ENCODE assay signal across 29 mouse cellular contexts in the genomic region with DNA sequence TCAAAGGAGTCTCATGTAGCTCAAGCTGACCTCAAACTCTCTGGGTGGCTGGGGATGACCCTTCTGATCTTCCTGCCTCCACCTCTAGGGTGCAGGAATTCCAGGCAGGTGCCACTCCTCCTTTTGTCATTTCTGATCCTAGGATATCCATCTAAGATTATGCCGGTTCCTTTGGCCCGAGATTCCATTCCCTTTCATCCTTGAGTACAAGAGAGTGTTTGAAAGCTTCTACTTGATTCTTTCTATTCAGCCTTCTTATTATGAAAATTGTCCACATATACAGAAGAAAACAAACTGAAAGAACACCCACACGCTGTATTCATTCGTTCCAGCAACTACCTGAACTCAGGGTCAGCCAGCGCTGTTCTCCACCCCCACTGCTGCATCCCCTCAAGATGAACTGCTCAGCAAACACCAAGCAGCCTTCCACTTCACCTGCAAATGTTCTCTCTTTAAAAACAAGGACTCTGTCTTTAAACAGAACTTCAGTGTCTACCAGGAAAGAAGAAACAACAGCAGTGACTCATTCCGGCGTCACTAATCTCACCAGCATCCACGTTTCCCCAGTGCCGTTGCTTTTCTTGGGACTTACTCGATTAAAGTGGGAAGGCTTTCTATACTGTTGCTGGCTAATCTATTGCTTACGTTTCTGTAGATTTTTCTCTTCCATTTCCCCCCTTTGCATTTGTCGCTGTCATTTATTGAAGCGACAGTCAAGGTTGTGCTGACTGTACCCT. TPM values are rescaled to one million over a fixed set of nuclear protein-coding genes. Genes with fewer than 3 reads are reported as not detected.
DNase-seq lines count a peak whose midpoint lies in the region; ATAC-seq and TF ChIP-seq lines count a peak whose summit lies in the region.
"Had no signal": no experiment of that assay in that cellular context is flagged by ENCODE, and none has a peak within 500 bp of the region (broad histone marks: within the 10 kb centered on the region; RNA-seq: fewer than 3 reads in every experiment).

No protein-coding gene starts in this region.

- peak overlapping the region; percentile 84 for H3K27ac ChIP-seq in ES-Bruce4 (ENCODE audit: insufficient read depth, low read length)
- no peak overlapping the region for H3K27ac ChIP-seq in forebrain, embryonic 13.5 days
- H3K27ac ChIP-seq: embryonic facial prominence, embryonic 12.5 days; forebrain, embryonic 12.5 days; hindbrain, postnatal 0 days; limb, embryonic 15.5 days; liver, embryonic 14.5 days; lung, embryonic 15.5 days; macrophage; midbrain, embryonic 10.5 days; stomach, embryonic 15.5 days had no signal

- H3K4me3 ChIP-seq in ES-Bruce4 (ENCODE audit: low read depth, low read length) (no peak overlapping the region), myocyte (no peak overlapping the region)
- H3K4me3 ChIP-seq in forebrain, embryonic 13.5 days = no peak overlapping the region
- H3K4me3 ChIP-seq: embryonic facial prominence, embryonic 12.5 days; forebrain, embryonic 12.5 days; heart, embryonic 12.5 days; limb, embryonic 15.5 days; lung, embryonic 15.5 days; midbrain, embryonic 10.5 days; stomach, embryonic 15.5 days had no signal

- H3K9me3 ChIP-seq in ES-Bruce4 (replicated peaks; ENCODE audit: control insufficient read depth, insufficient read depth, low read length, poor library complexity, severe bottlenecking) = no peaks in the 10 kb centered on the region
- no peaks in the 10 kb centered on the region for H3K9me3 ChIP-seq in forebrain, embryonic 13.5 days (replicated peaks)
- H3K9me3 ChIP-seq: embryonic facial prominence, embryonic 12.5 days; forebrain, embryonic 12.5 days; G1E; heart, embryonic 12.5 days; limb, embryonic 15.5 days; lung, embryonic 15.5 days; midbrain, embryonic 10.5 days; stomach, embryonic 15.5 days had no signal

- peak overlapping the region; percentile 60 for H3K4me2 ChIP-seq in myocyte (ENCODE audit: low read depth)
- no peak overlapping the region for H3K4me2 ChIP-seq in forebrain, embryonic 13.5 days
- H3K4me2 ChIP-seq: embryonic facial prominence, embryonic 12.5 days; forebrain, embryonic 12.5 days; heart, embryonic 12.5 days; limb, embryonic 15.5 days; lung, embryonic 15.5 days; stomach, embryonic 15.5 days had no signal

- 74% methylated on average over 13 of the region's 13 CpGs for WGBS in forebrain, embryonic 13.5 days

- peaks cover 7% of the 10 kb centered on the region for H3K4me1 ChIP-seq in ES-Bruce4 (ENCODE audit: control insufficient read depth, insufficient read depth, low read length)
- H3K4me1 ChIP-seq in forebrain, embryonic 13.5 days = no peaks in the 10 kb centered on the region
- H3K4me1 ChIP-seq: embryonic facial prominence, embryonic 12.5 days; forebrain, embryonic 12.5 days; limb, embryonic 15.5 days; lung, embryonic 15.5 days; midbrain, embryonic 10.5 days; stomach, embryonic 15.5 days had no signal

- peak; percentile 86 for TF ChIP-seq EP300 in ES-Bruce4 (IDR thresholded peaks at IDR 0.05; ENCODE audit: insufficient read depth, low read depth, low read length)

- ATAC-seq in forebrain, embryonic 13.5 days = no peak
- ATAC-seq: hindbrain, postnatal 0 days; intestine, embryonic 16.5 days; midbrain, embryonic 16.5 days had no signal

- no peak for TF ChIP-seq POLR2A in ES-Bruce4 (IDR thresholded peaks at IDR 0.05; ENCODE audit: insufficient read depth, low read length)
- no peak for TF ChIP-seq POLR2A in myocyte (IDR thresholded peaks at IDR 0.05; ENCODE audit: insufficient read length, low read depth)

- no peaks in the 10 kb centered on the region for H3K79me2 ChIP-seq in myocyte (ENCODE audit: control insufficient read depth, insufficient read depth)

- intact Hi-C loops in left cerebral cortex, postnatal 36 days (cut with DNase I) = no loop called here

- no peak overlapping the region for H3ac ChIP-seq in myocyte (ENCODE audit: control insufficient read depth, insufficient read length)

- DNase-seq in left cerebral cortex, postnatal 36 days (ENCODE audit: low spot score in 2 of 2) = peak; percentile 17 to 29
- no peak for DNase-seq in left cerebral cortex, adult 11 months (ENCODE audit: low spot score)
- peak; percentile 65 for DNase-seq in NIH3T3 (ENCODE audit: low read depth)
- no peak for DNase-seq in yolk sac, embryonic 10.5 days (ENCODE audit: low spot score)
- DNase-seq: cerebellum, adult 18-20 months; cerebellum, postnatal 14 days; gastrocnemius, postnatal 14 days; heart, adult 11 months; heart, postnatal 10 days; kidney, adult 9 months; kidney, postnatal 14 days; thymus, postnatal 25 days had no signal

- H3K9ac ChIP-seq in ES-Bruce4 (ENCODE audit: low read depth, poor library complexity, severe bottlenecking) = no peak overlapping the region
- H3K9ac ChIP-seq in forebrain, embryonic 13.5 days = no peak overlapping the region
- H3K9ac ChIP-seq: embryonic facial prominence, embryonic 12.5 days; forebrain, embryonic 12.5 days; heart, embryonic 12.5 days; limb, embryonic 15.5 days; liver, embryonic 14.5 days; lung, embryonic 15.5 days; stomach, embryonic 15.5 days had no signal

- no peak for TF ChIP-seq CTCF in ES-Bruce4 (IDR thresholded peaks at IDR 0.05; ENCODE audit: low read depth, low read length)

- no peaks in the 10 kb centered on the region; the same call in 1 of the 2 replicates for H3K27me3 ChIP-seq in ES-Bruce4 (ENCODE audit: control insufficient read depth, insufficient read depth, low read length, poor library complexity, severe bottlenecking)
- peaks cover 9% of the 10 kb centered on the region for H3K27me3 ChIP-seq in myocyte (ENCODE audit: control insufficient read depth, insufficient read depth, insufficient read length)
- H3K27me3 ChIP-seq in forebrain, embryonic 13.5 days = no peaks in the 10 kb centered on the region
- H3K27me3 ChIP-seq: embryonic facial prominence, embryonic 12.5 days; limb, embryonic 15.5 days; lung, embryonic 15.5 days; stomach, embryonic 15.5 days had no signal

- H3K36me3 ChIP-seq in ES-Bruce4 (ENCODE audit: control insufficient read depth, insufficient read depth, low read length, poor library complexity, severe bottlenecking) (no peaks in the 10 kb centered on the region), myocyte (ENCODE audit: control insufficient read depth, insufficient read depth) (no peaks in the 10 kb centered on the region)
- no peaks in the 10 kb centered on the region for H3K36me3 ChIP-seq in forebrain, embryonic 13.5 days (ENCODE audit: poor library complexity, severe bottlenecking)
- H3K36me3 ChIP-seq: embryonic facial prominence, embryonic 12.5 days; forebrain, embryonic 12.5 days; G1E; heart, embryonic 12.5 days; limb, embryonic 15.5 days; lung, embryonic 15.5 days; midbrain, embryonic 10.5 days; stomach, embryonic 15.5 days had no signal

TF ChIP-seq in myocyte, 11 proteins besides CTCF, POLR2A, EP300 and RAD21:
- TF ChIP-seq E2F4 (IDR thresholded peaks at IDR 0.05; ENCODE audit: insufficient read depth) = no peak
- TF ChIP-seq MYOD1 (IDR thresholded peaks at IDR 0.05; ENCODE audit: control insufficient read depth in 1 of 3, insufficient read length in 2 of 3, low read depth in 2 of 3) = no peak
- no peak for TF ChIP-seq MYOG (IDR thresholded peaks at IDR 0.05; ENCODE audit: control insufficient read depth in 1 of 3, insufficient read depth in 1 of 3, insufficient read length in 2 of 3, low read depth in 2 of 3)
- no peak for TF ChIP-seq REST (IDR thresholded peaks at IDR 0.05; ENCODE audit: insufficient read depth, insufficient read length)
- TF ChIP-seq TCF12 (IDR thresholded peaks at IDR 0.05; ENCODE audit: insufficient read depth, poor library complexity, severe bottlenecking) = no peak
- TF ChIP-seq CEBPB (IDR thresholded peaks at IDR 0.05; ENCODE audit: insufficient read depth, poor library complexity, severe bottlenecking) = no peak
- TF ChIP-seq USF1 (IDR thresholded peaks at IDR 0.05; ENCODE audit: low read depth) = no peak
- no peak for TF ChIP-seq TCF3 (IDR thresholded peaks at IDR 0.05; ENCODE audit: insufficient read length, low read depth)
- TF ChIP-seq MAX (IDR thresholded peaks at IDR 0.05; ENCODE audit: low read depth) = no peak
- no peak for TF ChIP-seq POLR2AphosphoS2 (IDR thresholded peaks at IDR 0.05; ENCODE audit: insufficient read length, low read depth)
- no peak for TF ChIP-seq SRF (IDR thresholded peaks at IDR 0.05; ENCODE audit: control insufficient read depth, insufficient read length, low read depth)

RNA-seq across cellular contexts. Expression of a gene that starts 29.1 kb away (rescaled TPM):
- total RNA-seq in left cerebral cortex, postnatal 36 days (2021) = 10 to 100 TPM; 45.1 to 54.3 TPM
- 0.49 TPM in 1 of 2 replicates, not detected in the other for polyA plus RNA-seq in ES-Bruce4 (2011; ENCODE audit: insufficient read depth, insufficient read length, low read depth, missing spikeins)
- 6.1 TPM for polyA plus RNA-seq in myocyte (2012; fragmentation: generic; extraction: Trizol)
- polyA plus RNA-seq in forebrain, embryonic 13.5 days (2015; fragmentation: Nextera tagmentation; extraction: Ambion mirVana) = 17.7 and 22.3 TPM in 2 replicates
- total RNA-seq: G1E had no signal
- polyA plus RNA-seq: macrophage had no signal

RNA-seq across cellular contexts. Expression of a gene that starts 58.9 kb away (rescaled TPM):
- 1 to 10 TPM in 1 of 2 experiments, under 1 TPM in 1; 0.79 to 1.7 TPM for total RNA-seq in left cerebral cortex, postnatal 36 days (2021)
- 1.3 TPM in 1 of 2 replicates, not detected in the other for polyA plus RNA-seq in ES-Bruce4 (2011; ENCODE audit: insufficient read depth, insufficient read length, low read depth, missing spikeins)
- polyA plus RNA-seq in myocyte (2012; fragmentation: generic; extraction: Trizol) = 0.06 TPM
- polyA plus RNA-seq in forebrain, embryonic 13.5 days (2015; fragmentation: Nextera tagmentation; extraction: Ambion mirVana) = 0.28 and 0.98 TPM in 2 replicates
- total RNA-seq: G1E; gastrocnemius, postnatal 14 days; hindbrain, postnatal 0 days; layer of hippocampus, adult 18-20 months had no signal
- polyA plus RNA-seq: embryonic facial prominence, embryonic 12.5 days; G1E; heart, embryonic 12.5 days; intestine, embryonic 16.5 days; limb, embryonic 15.5 days; macrophage; midbrain, embryonic 10.5 days had no signal

Comparison
In these comparisons a context has a peak if more than half of its experiments do, and no peak if none do; other contexts are left out.
1. DNase-seq: peak in left cerebral cortex, postnatal 36 days (2 of 2) and NIH3T3 (single experiment); none in left cerebral cortex, adult 11 months (single experiment) and yolk sac, embryonic 10.5 days (single experiment).